Mouse (Mus musculus): ENCODE data around the gene Aars2. TPM values are rescaled to one million over a fixed set of nuclear protein-coding genes. Genes with fewer than 3 reads are reported as not detected.
A peak's percentile ranks its signal among the peaks of the same experiment; 100 is the strongest.

The Aars2 gene
- polyA plus RNA-seq, 1 experiment, result 43.9 TPM

DNA sequence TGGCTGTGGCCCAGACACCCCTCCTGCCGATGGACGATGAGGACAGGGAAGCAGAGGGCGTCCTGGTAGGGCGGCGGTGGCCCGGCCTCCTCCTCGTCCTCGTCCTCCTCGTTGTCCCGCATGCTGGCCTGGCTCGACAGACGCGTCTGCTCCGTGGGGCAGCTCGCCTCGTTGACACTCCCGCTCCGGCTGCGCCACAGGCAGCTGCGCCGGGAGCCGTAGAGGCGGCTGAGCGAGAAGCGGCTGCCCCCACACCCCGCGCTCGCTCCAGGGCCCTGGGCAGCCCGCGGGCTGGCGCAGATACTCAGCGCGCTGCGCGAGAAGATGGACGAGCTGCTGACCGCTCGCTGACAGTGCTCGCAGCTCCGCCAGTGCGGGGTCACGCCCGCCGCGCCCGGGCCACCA lies 38.2 kb downstream of the Aars2 start:
- DNase-seq, result peak in 1 of 2 experiments; percentile 70
- H3K27ac ChIP-seq (ENCODE audit: insufficient read depth, low read length), result peak overlapping the region; percentile 18
- no peak overlapping the region for H3K4me3 ChIP-seq (replicated peaks; ENCODE audit: insufficient read depth, low read depth, low read length)
- no peaks in the 10 kb centered on the region for H3K27me3 ChIP-seq (ENCODE audit: control insufficient read depth, insufficient read depth, low read length)
- peaks cover 39% of the 10 kb centered on the region for H3K4me1 ChIP-seq (ENCODE audit: control insufficient read depth, insufficient read depth, low read length)
- WGBS, result 8% methylated on average over 46 of the region's 46 CpGs
- TF ChIP-seq POLR2A (IDR thresholded peaks at IDR 0.05; ENCODE audit: borderline replicate concordance, insufficient read depth, low read length) (no peak), CTCF (IDR thresholded peaks at IDR 0.05; ENCODE audit: borderline replicate concordance, insufficient read depth, low read depth, low read length) (no peak)

DNA sequence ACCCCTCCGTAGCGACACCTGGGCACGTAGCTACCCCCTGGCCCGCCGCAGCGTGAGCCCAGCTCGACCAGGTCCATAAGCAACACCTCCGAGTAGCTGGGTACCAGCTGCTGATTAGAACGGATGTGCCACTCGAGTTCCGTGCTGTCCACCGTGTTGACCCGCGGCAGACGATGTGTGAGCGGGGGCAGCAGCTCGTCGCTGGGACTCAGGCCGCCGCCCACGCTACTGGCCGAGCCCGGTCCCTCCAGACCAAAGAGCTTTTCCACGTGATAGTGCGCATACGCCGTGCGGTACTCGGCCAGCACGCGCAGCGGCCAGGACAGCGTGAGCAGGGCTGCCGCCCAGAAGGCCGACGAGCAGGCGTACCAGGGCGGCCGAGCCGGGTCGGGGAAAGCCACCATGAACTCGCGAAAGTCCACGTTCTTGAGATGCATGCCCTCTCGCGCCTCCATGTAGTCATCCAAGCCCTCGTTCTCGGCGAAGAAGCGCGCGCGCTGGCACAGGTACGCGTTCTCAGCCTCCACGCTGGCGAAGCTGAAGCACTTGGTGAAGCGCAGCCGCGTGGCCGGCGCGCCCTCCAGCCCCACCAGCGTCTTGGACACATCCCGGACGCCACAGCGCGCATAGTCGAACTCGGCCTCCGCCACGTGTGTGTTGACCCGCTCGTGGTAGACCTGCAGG lies 38.8 kb downstream of the Aars2 start:
- 22% methylated on average over 74 of the region's 74 CpGs for WGBS
- DNase-seq, result peak; percentile 66 to 83
- TF ChIP-seq CTCF (IDR thresholded peaks at IDR 0.05; ENCODE audit: borderline replicate concordance, insufficient read depth, low read depth, low read length), result no peak
- no peak for TF ChIP-seq POLR2A (IDR thresholded peaks at IDR 0.05; ENCODE audit: borderline replicate concordance, insufficient read depth, low read length)
- Histone ChIP-seq H3K27me3 (ENCODE audit: control insufficient read depth, insufficient read depth, low read length) (no peaks in the 10 kb centered on the region), H3K27ac (ENCODE audit: insufficient read depth, low read length) (peak overlapping the region; percentile 18), H3K4me3 (replicated peaks; ENCODE audit: insufficient read depth, low read depth, low read length) (no peak overlapping the region), H3K4me1 (ENCODE audit: control insufficient read depth, insufficient read depth, low read length) (peaks cover 41% of the 10 kb centered on the region)

DNA sequence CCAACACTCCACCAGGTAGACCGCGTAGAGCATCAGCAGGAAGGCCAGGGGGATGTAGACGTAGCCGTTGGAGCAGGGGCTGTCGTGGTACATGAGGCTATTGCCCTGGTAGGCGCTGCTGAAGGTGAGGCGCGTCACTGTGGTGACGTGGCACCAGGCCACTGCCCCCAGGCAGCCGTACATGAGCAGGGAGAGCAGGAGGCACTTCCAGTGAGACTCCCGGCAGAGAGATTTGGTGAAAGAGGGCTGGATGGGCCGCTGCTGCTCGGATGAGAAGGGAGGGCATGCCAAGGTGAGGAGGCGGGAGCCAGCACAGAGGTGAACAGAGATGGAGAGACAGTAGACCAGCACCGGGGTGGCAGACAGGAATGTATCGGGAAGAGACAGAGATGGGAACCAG lies 40.3 kb downstream of the Aars2 start:
- H3K4me1 ChIP-seq (ENCODE audit: control insufficient read depth, insufficient read depth, low read length), result peaks cover 54% of the 10 kb centered on the region
- WGBS, result 9% methylated on average over 16 of the region's 16 CpGs
- DNase-seq, result peak; percentile 81 to 82
- TF ChIP-seq CTCF (IDR thresholded peaks at IDR 0.05; ENCODE audit: borderline replicate concordance, insufficient read depth, low read depth, low read length), result no peak
- peak; percentile 41; the same call in 1 of the 2 replicates for TF ChIP-seq POLR2A (IDR thresholded peaks at IDR 0.05; ENCODE audit: borderline replicate concordance, insufficient read depth, low read length)
- no peaks in the 10 kb centered on the region for H3K27me3 ChIP-seq (ENCODE audit: control insufficient read depth, insufficient read depth, low read length)
- peak overlapping the region; percentile 88 for H3K4me3 ChIP-seq (replicated peaks; ENCODE audit: insufficient read depth, low read depth, low read length)
- H3K27ac ChIP-seq (ENCODE audit: insufficient read depth, low read length), result peak overlapping the region; percentile 26

DNA sequence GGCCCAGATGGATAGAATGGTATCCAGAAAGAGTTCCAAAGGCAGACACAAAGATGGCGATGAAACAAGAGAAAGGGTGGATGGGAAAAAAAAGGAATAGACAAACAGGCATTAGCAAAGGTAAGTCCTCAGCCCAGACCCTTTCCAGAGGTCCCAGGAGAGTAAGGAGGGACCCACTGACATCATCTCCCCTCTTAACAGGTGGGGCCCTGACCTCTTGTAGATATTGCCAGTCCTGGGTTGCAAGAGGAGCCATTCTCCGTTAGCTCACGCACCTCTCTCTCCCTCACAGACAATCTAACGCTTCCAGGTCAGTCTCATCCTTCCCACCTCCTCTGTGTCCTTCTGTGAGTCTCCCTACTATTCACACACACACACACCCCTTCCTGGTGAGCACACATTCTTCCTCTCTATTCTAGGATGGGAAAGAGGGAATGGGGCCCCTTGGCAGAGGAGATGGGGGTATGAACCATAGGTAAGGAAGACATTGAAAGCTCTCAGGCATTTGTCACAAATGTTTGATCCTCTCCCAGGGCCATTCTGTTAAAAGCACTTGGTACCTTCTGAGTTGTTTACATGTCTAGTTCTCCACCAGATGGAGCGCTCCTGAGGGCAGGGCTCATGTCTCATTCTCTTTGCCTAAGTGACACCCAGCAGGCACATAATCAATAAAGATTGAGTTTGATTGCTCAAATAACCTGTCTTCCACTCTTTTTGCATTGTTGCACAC lies 41.0 kb downstream of the Aars2 start:
- Histone ChIP-seq H3K27ac (ENCODE audit: insufficient read depth, low read length) (peak overlapping the region; percentile 26), H3K27me3 (ENCODE audit: control insufficient read depth, insufficient read depth, low read length) (no peaks in the 10 kb centered on the region), H3K4me3 (replicated peaks; ENCODE audit: insufficient read depth, low read depth, low read length) (peak overlapping the region; percentile 88), H3K4me1 (ENCODE audit: control insufficient read depth, insufficient read depth, low read length) (peaks cover 53% of the 10 kb centered on the region)
- TF ChIP-seq CTCF (IDR thresholded peaks at IDR 0.05; ENCODE audit: borderline replicate concordance, insufficient read depth, low read depth, low read length) (peak; percentile 28; the same call in 1 of the 2 replicates), POLR2A (IDR thresholded peaks at IDR 0.05; ENCODE audit: borderline replicate concordance, insufficient read depth, low read length) (0 out of 2 replicates have a peak, but pooled peaks have one; percentile 11)
- peak; percentile 69 to 78 for DNase-seq
- WGBS, result 12% methylated on average over 5 of the region's 5 CpGs

DNA sequence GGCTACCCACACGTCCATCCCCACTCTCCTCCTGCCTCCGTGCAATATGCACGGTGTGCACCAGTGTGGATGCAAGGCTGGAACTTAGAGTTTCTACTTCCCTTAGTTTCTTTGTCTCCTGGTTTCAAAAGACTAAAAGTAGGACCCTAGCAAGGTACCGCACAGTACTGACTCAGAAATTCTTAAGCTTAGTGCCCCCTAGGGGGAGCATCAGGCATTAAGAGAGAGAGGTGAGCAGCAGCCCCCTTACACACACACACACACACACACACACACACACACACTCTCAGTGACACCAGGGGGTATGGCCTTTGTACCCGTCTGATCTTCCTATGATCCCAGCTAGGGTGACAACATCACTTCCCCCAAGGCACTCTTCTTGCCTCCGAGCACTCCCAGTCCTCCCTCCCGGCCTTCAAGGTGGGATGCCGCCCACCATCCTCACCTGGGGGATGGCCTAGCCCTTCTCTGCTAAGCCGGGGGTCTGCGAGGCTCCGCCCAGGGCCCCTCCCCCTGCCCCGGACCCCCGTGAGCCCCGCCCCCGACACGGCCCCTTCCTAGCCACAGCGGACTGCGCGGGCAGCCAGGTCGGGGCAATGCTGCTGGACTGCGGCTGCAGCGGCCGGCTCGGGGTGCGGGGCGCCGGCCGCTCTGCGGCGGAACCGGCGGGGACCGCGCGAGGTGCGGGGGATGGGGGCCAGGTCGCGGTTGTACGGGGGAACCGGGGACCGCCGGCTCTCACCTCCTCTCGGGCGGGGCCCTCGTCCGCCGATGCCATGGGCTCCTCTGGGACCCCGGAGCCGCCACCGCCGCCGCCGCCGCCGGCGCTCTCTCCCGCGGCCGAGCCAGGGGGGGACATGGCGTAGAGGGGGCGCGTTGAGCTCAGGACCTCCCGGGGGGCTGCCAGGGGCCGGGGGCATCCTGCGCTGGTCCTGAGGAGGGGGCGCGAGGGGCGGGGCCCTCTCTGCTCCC lies 42.2 kb downstream of the Aars2 start:
- Histone ChIP-seq H3K27me3 (ENCODE audit: control insufficient read depth, insufficient read depth, low read length) (no peaks in the 10 kb centered on the region), H3K4me1 (ENCODE audit: control insufficient read depth, insufficient read depth, low read length) (peaks cover 41% of the 10 kb centered on the region), H3K4me3 (replicated peaks; ENCODE audit: insufficient read depth, low read depth, low read length) (peak overlapping the region; percentile 88), H3K27ac (ENCODE audit: insufficient read depth, low read length) (peak overlapping the region; percentile 76)
- DNase-seq, result peak; percentile 80 to 85
- 3% methylated on average over 58 of the region's 68 CpGs for WGBS
- TF ChIP-seq CTCF (IDR thresholded peaks at IDR 0.05; ENCODE audit: borderline replicate concordance, insufficient read depth, low read depth, low read length), result peak; percentile 60; the same call in 1 of the 2 replicates
- 0 out of 2 replicates have a peak, but pooled peaks have one; percentile 19 for TF ChIP-seq POLR2A (IDR thresholded peaks at IDR 0.05; ENCODE audit: borderline replicate concordance, insufficient read depth, low read length)

DNA sequence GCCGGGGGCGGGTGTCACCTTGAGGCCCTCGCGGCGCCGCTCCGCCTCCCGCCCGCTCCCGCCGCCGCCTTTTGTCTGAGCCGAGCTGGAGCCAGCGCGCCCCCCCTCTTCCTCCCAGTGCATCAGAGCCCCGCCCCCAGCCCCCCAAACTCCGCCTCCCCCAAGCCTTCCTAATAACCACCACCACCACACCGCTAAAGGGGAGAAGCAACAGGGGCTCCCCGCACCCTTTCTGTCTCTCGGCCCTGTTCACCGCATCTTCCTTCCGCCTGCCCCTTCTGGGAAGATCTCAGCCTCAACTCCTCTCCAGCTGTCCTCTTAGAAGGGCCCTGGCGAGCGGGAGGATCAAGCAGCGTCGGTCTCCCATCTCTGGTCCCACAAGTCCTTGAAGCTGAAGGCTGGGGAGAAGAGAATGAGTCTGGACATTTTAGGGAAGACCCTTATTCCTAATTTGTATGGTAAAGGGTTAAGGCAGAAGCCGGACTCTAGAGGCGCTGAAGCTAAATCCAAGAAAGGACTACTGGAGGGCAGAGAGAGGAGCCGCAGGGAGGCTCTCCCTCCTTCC lies 43.1 kb downstream of the Aars2 start, which contains the start of gene Tmem151b:
Tmem151b (minus strand) TSS at position 61 of the 565 bp plus-strand sequence.
- Histone ChIP-seq H3K4me3 (replicated peaks; ENCODE audit: insufficient read depth, low read depth, low read length) (peak within 1 kb of the TSS; percentile 88), H3K27ac (ENCODE audit: insufficient read depth, low read length) (peak within 1 kb of the TSS; percentile 76), H3K27me3 (ENCODE audit: control insufficient read depth, insufficient read depth, low read length) (no peaks in the 10 kb centered on the region), H3K4me1 (ENCODE audit: control insufficient read depth, insufficient read depth, low read length) (peaks cover 34% of the 10 kb centered on the region)
- 0% methylated on average over 16 of the region's 29 CpGs for WGBS
- peak; percentile 83 to 85 for DNase-seq
- peak; percentile 56; the same call in 1 of the 2 replicates for TF ChIP-seq POLR2A (IDR thresholded peaks at IDR 0.05; ENCODE audit: borderline replicate concordance, insufficient read depth, low read length)
- no peak for TF ChIP-seq CTCF (IDR thresholded peaks at IDR 0.05; ENCODE audit: borderline replicate concordance, insufficient read depth, low read depth, low read length)
